In the genomic region with DNA sequence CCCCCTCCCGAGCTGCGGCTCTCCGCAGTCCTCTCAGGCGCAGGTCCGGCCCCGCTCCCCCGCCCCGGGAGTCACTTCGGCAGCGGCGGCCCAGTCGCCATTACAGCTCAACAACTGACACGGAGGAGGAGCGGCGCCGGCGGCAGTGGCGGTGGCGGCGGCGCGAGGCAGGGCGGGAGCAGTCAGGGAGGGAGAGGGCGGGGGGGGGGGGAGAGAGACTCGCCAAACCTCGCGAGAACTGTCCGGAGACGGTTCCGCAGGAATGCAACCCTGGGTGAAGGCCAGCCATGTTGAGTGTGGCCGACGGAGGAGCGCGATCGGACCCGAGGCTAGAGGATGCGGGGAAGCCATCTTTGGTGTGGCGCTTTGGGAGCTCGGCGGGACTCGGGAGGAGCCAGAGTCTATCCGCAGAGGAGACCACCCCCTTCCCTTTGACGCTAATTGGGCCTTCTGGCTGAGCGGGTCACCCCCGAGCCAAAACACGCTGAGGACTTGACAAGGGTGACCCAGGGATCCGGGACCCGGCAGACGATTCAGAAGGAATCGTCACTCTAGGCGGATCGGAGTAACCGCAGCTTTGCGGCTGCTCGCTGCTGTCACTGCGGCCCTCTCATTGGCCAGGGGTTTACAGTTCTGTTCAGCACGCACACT, we compare ENCODE assay signal across 8 mouse cellular contexts. TPM values are rescaled to one million over a fixed set of nuclear protein-coding genes. Genes with fewer than 3 reads are reported as not detected.
A peak's percentile ranks its signal among the peaks of the same experiment; 100 is the strongest.
DNase-seq lines count a peak whose midpoint lies in the region; ATAC-seq lines count a peak whose summit lies in the region.

A gene (minus strand): TSS at position 188 of the 651 bp plus-strand sequence.

- ATAC-seq in hindbrain, embryonic 11.5 days (ENCODE audit: low FRiP score): peak; percentile 99

- H3K4me1 ChIP-seq in hindbrain, embryonic 11.5 days (replicated peaks; ENCODE audit: control insufficient read depth, insufficient read depth, low read length): peaks cover 2% of the 10 kb centered on the region; the same call in 1 of the 2 replicates

- WGBS in hindbrain, embryonic 11.5 days: 0% methylated on average over 45 of the region's 57 CpGs

- H3K4me2 ChIP-seq in hindbrain, embryonic 11.5 days (replicated peaks; ENCODE audit: low read depth, low read length): peak within 1 kb of the TSS; percentile 63

- no peaks in the 10 kb centered on the region for H3K27me3 ChIP-seq in hindbrain, embryonic 11.5 days (ENCODE audit: control insufficient read depth, insufficient read depth, low read length)

- peak within 1 kb of the TSS; percentile 99 for H3K4me3 ChIP-seq in hindbrain, embryonic 11.5 days (ENCODE audit: low read depth, low read length)

- no peaks in the 10 kb centered on the region for H3K36me3 ChIP-seq in hindbrain, embryonic 11.5 days (ENCODE audit: control insufficient read depth, insufficient read depth, low read length)

- no peaks in the 10 kb centered on the region for H3K9me3 ChIP-seq in hindbrain, embryonic 11.5 days (ENCODE audit: control insufficient read depth, low read length)

- peak; percentile 98 for DNase-seq in Muller cell, postnatal 12 days (ENCODE audit: inconsistent ontology term)
- peak; percentile 98 for DNase-seq in cerebellum, adult 9-11 months
- peak; percentile 95 to 97 for DNase-seq in frontal cortex, adult 2 months (ENCODE audit: extremely low spot score in 1 of 2, low spot score in 1 of 2)
- DNase-seq in hindbrain, embryonic 11.5 days (ENCODE audit: low spot score): peak; percentile 95
- DNase-seq in layer of hippocampus, postnatal 10 days (ENCODE audit: low spot score in 2 of 2): peak; percentile 96 to 98
- peak; percentile 99 for DNase-seq in lung, postnatal 10 days
- peak; percentile 95 for DNase-seq in ovary, postnatal 36 days (ENCODE audit: low spot score)
- DNase-seq in thymus, postnatal 25 days: peak; percentile 95

- peak within 1 kb of the TSS; percentile 92 for H3K27ac ChIP-seq in hindbrain, embryonic 11.5 days (ENCODE audit: low read depth, low read length)

- H3K9ac ChIP-seq in hindbrain, embryonic 11.5 days (ENCODE audit: low read depth, low read length): peak within 1 kb of the TSS; percentile 89

RNA-seq across cellular contexts. Expression of the gene that starts here (rescaled TPM):
- polyA plus RNA-seq in frontal cortex, adult 2 months (2012; rRNA removed): 11.4 and 13.7 TPM in 2 replicates
- 7.7 and 17.5 TPM in 2 replicates for polyA plus RNA-seq in hindbrain, embryonic 11.5 days (2014; fragmentation: Nextera tagmentation; extraction: Ambion mirVana)
- total RNA-seq in layer of hippocampus, postnatal 10 days (2021): 10 to 100 TPM; 40.9 to 43.7 TPM

Comparison
In these comparisons a context has a peak if more than half of its experiments do, and no peak if none do; other contexts are left out.
1. Peak in every context shown above with its lines: DNase-seq, ATAC-seq, H3K4me3 ChIP-seq and H3K27ac ChIP-seq.